Mouse (Mus musculus) lung, postnatal 0 days (tissue): ENCODE data around the gene Tmem209.
A peak's percentile ranks its signal among the peaks of the same experiment; 100 is the strongest.

ENCODE experiments used
- CTCF ChIP-seq: IDR thresholded peaks from 2 replicates; pipeline ENCODE4 v1.5.1; 2016; ENCODE audit warnings: antibody characterized with exemption, mild to moderate bottlenecking
- EP300 ChIP-seq: IDR thresholded peaks from 2 replicates; pipeline ENCODE4 v1.6.1; 2016; ENCODE audit warnings: antibody characterized with exemption, mild to moderate bottlenecking, control low read depth

DNA sequence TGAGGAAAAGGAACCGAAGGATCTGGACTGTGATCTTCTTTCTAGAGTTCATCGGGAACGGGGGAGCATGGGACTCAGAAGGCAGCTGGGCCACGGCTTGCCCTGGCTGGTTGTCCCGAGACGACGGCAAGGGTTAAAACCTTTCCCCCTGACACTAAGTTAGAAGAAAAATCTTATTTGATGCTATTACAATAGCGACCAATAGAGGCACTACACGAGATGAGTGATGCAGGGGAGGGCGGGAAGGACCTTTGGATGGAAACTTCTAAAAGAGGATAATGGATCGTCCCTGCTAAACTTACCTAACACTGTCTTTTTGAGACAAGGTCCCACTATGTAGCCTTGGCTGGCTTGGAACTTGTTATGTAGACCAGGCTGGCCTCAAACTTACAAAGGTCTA lies 10.8 kb upstream of the Tmem209 start:
- TF ChIP-seq CTCF (peak; percentile 41), EP300 (no peak)
